Mouse (Mus musculus) small intestine, adult 2 months (tissue): Measurements from ENCODE around the gene Pkd2l1.

Experiments used
- CTCF ChIP-seq: fragments of 200-500 bp; IDR thresholded peaks from 2 replicates; pipeline ENCODE4 v1.5.1; 2012; ENCODE audit warnings: low read depth, mild to moderate bottlenecking, control low read depth, inconsistent platforms, low read length, moderate library complexity, mixed read lengths; ENCODE audit not compliant: insufficient replicate concordance, insufficient read length; ENCODE audit errors: extremely low read depth
- POLR2A ChIP-seq: fragments of 200-500 bp; IDR thresholded peaks from 2 replicates; pipeline ENCODE4 v1.6.1; 2012; ENCODE audit warnings: low read depth, mild to moderate bottlenecking, control low read depth, inconsistent platforms, low read length, moderate library complexity

DNA sequence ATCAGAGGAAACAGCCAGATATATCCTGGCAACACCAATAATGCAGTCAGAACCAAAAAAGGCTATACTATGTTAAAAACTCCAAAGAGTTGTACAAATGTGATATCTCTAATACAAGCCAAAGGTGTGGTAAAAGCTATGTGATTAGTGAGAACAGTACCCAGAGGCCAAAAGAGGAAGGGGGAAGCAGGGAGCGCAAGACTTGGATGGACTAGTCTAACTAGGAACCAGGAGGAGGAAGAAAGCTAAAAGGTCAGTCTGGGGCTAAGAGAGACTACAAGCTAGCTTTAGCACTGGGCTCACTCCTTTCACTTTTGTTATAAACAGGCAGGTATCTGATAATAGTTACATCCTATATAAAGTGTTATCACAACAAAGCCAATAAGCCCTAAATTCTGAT lies 87.8 kb downstream of the Pkd2l1 start:
- no peak for TF ChIP-seq POLR2A
- no peak for TF ChIP-seq CTCF
